In genomic region chr16:11418183-11418588, GRCm38 (mm10) we compare ENCODE assay signal across 8 mouse cellular contexts.
DNase-seq lines count a peak whose midpoint lies in the region; ATAC-seq and TF ChIP-seq lines count a peak whose summit lies in the region.

No protein-coding gene starts in this region.

- TF ChIP-seq CTCF in liver, adult 2 months (IDR thresholded peaks at IDR 0.05; ENCODE audit: low read depth, low read length): peak; percentile 79

- TF ChIP-seq POLR2A in liver, adult 2 months (IDR thresholded peaks at IDR 0.05; ENCODE audit: extremely low read depth, insufficient read depth, low read length): no peak

- H3K27ac ChIP-seq in forebrain, embryonic 13.5 days: no peak overlapping the region
- no peak overlapping the region for H3K27ac ChIP-seq in intestine, embryonic 15.5 days
- no peak overlapping the region for H3K27ac ChIP-seq in liver, adult 2 months (replicated peaks; ENCODE audit: insufficient read depth, low read depth, low read length)

- no peak overlapping the region for H3K9ac ChIP-seq in forebrain, embryonic 13.5 days
- H3K9ac ChIP-seq in intestine, embryonic 15.5 days: no peak overlapping the region
- H3K9ac ChIP-seq in liver, adult 2 months (ENCODE audit: low read depth, low read length): no peak overlapping the region

- peak; percentile 78 for ATAC-seq in forebrain, embryonic 13.5 days
- ATAC-seq in intestine, embryonic 15.5 days: peak; percentile 71

- peaks cover 12% of the 10 kb centered on the region for H3K36me3 ChIP-seq in forebrain, embryonic 13.5 days (ENCODE audit: poor library complexity, severe bottlenecking)
- 0 out of 2 replicates have a peak, but pooled peaks cover 3% of the 10 kb centered on the region for H3K36me3 ChIP-seq in intestine, embryonic 15.5 days
- peaks cover 24% of the 10 kb centered on the region for H3K36me3 ChIP-seq in liver, adult 2 months (ENCODE audit: control insufficient read depth, insufficient read depth, low read length)

- H3K27me3 ChIP-seq in forebrain, embryonic 13.5 days: no peaks in the 10 kb centered on the region
- H3K27me3 ChIP-seq in intestine, embryonic 15.5 days (replicated peaks): no peaks in the 10 kb centered on the region
- no peaks in the 10 kb centered on the region for H3K27me3 ChIP-seq in liver, adult 2 months (ENCODE audit: control insufficient read depth, insufficient read depth, low read length)

- 18% methylated on average over 7 of the region's 7 CpGs for WGBS in forebrain, embryonic 13.5 days
- 20% methylated on average over 7 of the region's 7 CpGs for WGBS in intestine, embryonic 15.5 days
- 19% methylated on average over 7 of the region's 7 CpGs for WGBS in liver, adult 2 months

- no peaks in the 10 kb centered on the region for H3K79me2 ChIP-seq in liver, adult 2 months (ENCODE audit: control insufficient read depth, insufficient read depth, low read length)

- peak; percentile 30 to 35 for DNase-seq in urinary bladder, postnatal 36 days (ENCODE audit: low spot score in 2 of 2)
- DNase-seq in urinary bladder, adult 18-20 months (ENCODE audit: low spot score in 2 of 2): no peak
- peak; percentile 69 for DNase-seq in c-Kit-positive CD71-positive TER-119-positive erythroid progenitor cells, embryonic 14.5 days (ENCODE audit: low spot score)
- peak; percentile 62 for DNase-seq in liver, adult 2 months (ENCODE audit: extremely low read depth, low read depth, low spot score)
- DNase-seq in natural killer cell, adult 2 months (ENCODE audit: low spot score in 2 of 2): peak; percentile 36 to 64
- DNase-seq in thymus, postnatal 25 days: peak; percentile 57

- no peaks in the 10 kb centered on the region for H3K9me3 ChIP-seq in forebrain, embryonic 13.5 days (replicated peaks)
- H3K9me3 ChIP-seq in intestine, embryonic 15.5 days: no peaks in the 10 kb centered on the region

- no peak overlapping the region for H3K4me3 ChIP-seq in forebrain, embryonic 13.5 days
- no peak overlapping the region for H3K4me3 ChIP-seq in intestine, embryonic 15.5 days (replicated peaks)
- no peak overlapping the region for H3K4me3 ChIP-seq in liver, adult 2 months (ENCODE audit: insufficient read depth, low read depth, low read length)

- no peak overlapping the region for H3K4me2 ChIP-seq in forebrain, embryonic 13.5 days
- no peak overlapping the region for H3K4me2 ChIP-seq in intestine, embryonic 15.5 days (replicated peaks)

- no peaks in the 10 kb centered on the region for H3K4me1 ChIP-seq in forebrain, embryonic 13.5 days
- no peaks in the 10 kb centered on the region for H3K4me1 ChIP-seq in intestine, embryonic 15.5 days (replicated peaks)
- no peaks in the 10 kb centered on the region for H3K4me1 ChIP-seq in liver, adult 2 months (ENCODE audit: control insufficient read depth, insufficient read depth, low read length)

Comparison
In these comparisons a context has a peak if more than half of its experiments do, and no peak if none do; other contexts are left out.
1. DNase-seq: peak in urinary bladder, postnatal 36 days (2 of 2), c-Kit-positive CD71-positive TER-119-positive erythroid progenitor cells, embryonic 14.5 days (single experiment), liver, adult 2 months (single experiment), natural killer cell, adult 2 months (2 of 2) and thymus, postnatal 25 days (single experiment); none in urinary bladder, adult 18-20 months (0 of 2).